Mouse (Mus musculus) limb, embryonic 14.5 days (tissue): ENCODE results near the gene Pgap3. TPM values are rescaled to one million over a fixed set of nuclear protein-coding genes. Genes with fewer than 3 reads are reported as not detected.

ENCODE experiments used
- ATAC-seq: fragments of 200-750 bp; cut with Nextera tagmentation; 2 replicates; pipeline ENCODE4 v1.8.0; 2017; ENCODE audit warnings: low read depth, moderate number of reproducible peaks, moderate TSS enrichment; ENCODE audit not compliant: low FRiP score
- DNase-seq: peaks from one replicate; pipeline ENCODE4 v3.0.0-alpha.2; 2015; ENCODE audit warnings: low spot score
- H3K27ac ChIP-seq: fragments of 300-500 bp; sonication (generic); replicated peaks from 2 replicates; pipeline ENCODE4 v1.5.1; 2014; ENCODE audit warnings: low read depth, mild to moderate bottlenecking, low read length, moderate library complexity, mixed read lengths
- H3K27me3 ChIP-seq: fragments of 300-500 bp; sonication (generic); 2 replicates; pipeline ENCODE4 v1.6.1; 2014; ENCODE audit warnings: low read length, mixed read lengths; ENCODE audit not compliant: control insufficient read depth, insufficient read depth
- H3K36me3 ChIP-seq: fragments of 300-500 bp; sonication (generic); 2 replicates; pipeline ENCODE4 v1.6.1; 2014; ENCODE audit warnings: mild to moderate bottlenecking, low read length, moderate library complexity, mixed read lengths; ENCODE audit not compliant: control insufficient read depth, insufficient read depth
- H3K4me1 ChIP-seq: fragments of 300-500 bp; sonication (generic); 2 replicates; pipeline ENCODE4 v1.6.1; 2014; ENCODE audit warnings: antibody characterized with exemption, low read length, mixed read lengths; ENCODE audit not compliant: control insufficient read depth, insufficient read depth
- H3K4me2 ChIP-seq: fragments of 300-500 bp; sonication (generic); replicated peaks from 2 replicates; pipeline ENCODE4 v1.6.1; 2014; ENCODE audit warnings: low read depth, mild to moderate bottlenecking, low read length, moderate library complexity; ENCODE audit not compliant: severe bottlenecking
- H3K4me3 ChIP-seq: fragments of 300-500 bp; sonication (generic); replicated peaks from 2 replicates; pipeline ENCODE4 v1.5.1; 2014; ENCODE audit warnings: low read length
- H3K9ac ChIP-seq: fragments of 300-500 bp; sonication (generic); 2 replicates; pipeline ENCODE4 v1.6.1; 2014; ENCODE audit warnings: mild to moderate bottlenecking, low read depth, low read length, moderate library complexity; ENCODE audit not compliant: severe bottlenecking
- H3K9me3 ChIP-seq: fragments of 300-500 bp; sonication (generic); 2 replicates; pipeline ENCODE4 v1.6.1; 2016; ENCODE audit warnings: low read length; ENCODE audit not compliant: control insufficient read depth
- POLR2A ChIP-seq: fragments of 200-500 bp; IDR thresholded peaks from 2 replicates; pipeline ENCODE4 v1.8.0; 2012; ENCODE audit warnings: inconsistent platforms, mild to moderate bottlenecking, moderate library complexity, borderline replicate concordance; ENCODE audit not compliant: insufficient read depth, insufficient read length; ENCODE audit errors: extremely low read depth
- WGBS: fragments of 180-500 bp; shearing (Covaris S2); extraction: QIAGEN DNeasy Blood & Tissue Kit; methylation state at CpG from one replicate; pipeline ENCODE4 v1.1.7; 2014; 5-methylcytosine and 5-hydroxymethylcytosine counted together
- polyA plus RNA-seq, 2 experiments: library from polyadenylated mRNA; depleted of rRNA in 1 of 2; stranded (reverse) in 1 of 2; unstranded in 1 of 2; fragments of >200 nt; fragmentation: Nextera tagmentation in 1 of 2; extraction: Ambion mirVana in 1 of 2; gene quantifications; 2 replicates each; pipeline versions ENCODE4 v1.2.1 to v1.2.3; 2012 to 2014

The Pgap3 gene
- polyA plus RNA-seq, 2 experiments = 9.2 to 19.2 TPM

GRCm38 (mm10) chr11:98437441-98437840, 37.2 kb upstream of the Pgap3 start:
- ATAC-seq = no peak
- H3K27ac ChIP-seq = no peak overlapping the region
- DNase-seq = no peak
- H3K4me1 ChIP-seq = no peaks in the 10 kb centered on the region
- 83% methylated on average over 6 of the region's 6 CpGs for WGBS
- no peaks in the 10 kb centered on the region for H3K27me3 ChIP-seq
- no peak overlapping the region for H3K4me2 ChIP-seq
- no peak overlapping the region for H3K9ac ChIP-seq
- H3K4me3 ChIP-seq = no peak overlapping the region
- H3K9me3 ChIP-seq = no peaks in the 10 kb centered on the region
- H3K36me3 ChIP-seq = peaks cover 47% of the 10 kb centered on the region
- no peak for TF ChIP-seq POLR2A

DNA sequence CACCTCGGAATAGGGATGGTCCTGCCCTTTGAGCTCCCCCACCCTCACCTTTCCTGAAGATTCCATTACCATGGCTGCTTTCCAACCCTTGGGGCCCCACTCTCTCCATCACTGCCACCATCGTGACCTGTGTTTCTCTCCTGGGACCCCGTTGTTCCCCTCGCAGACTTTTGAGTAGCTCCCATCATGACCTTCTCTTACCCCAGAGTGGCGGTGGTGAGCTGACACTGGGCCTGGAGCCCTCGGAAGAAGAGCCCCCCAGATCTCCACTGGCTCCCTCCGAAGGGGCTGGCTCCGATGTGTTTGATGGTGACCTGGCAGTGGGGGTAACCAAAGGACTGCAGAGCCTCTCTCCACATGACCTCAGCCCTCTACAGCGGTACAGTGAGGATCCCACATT, 35.4 kb upstream of the Pgap3 start:
- Histone ChIP-seq H3K4me3 (no peak overlapping the region), H3K4me2 (no peak overlapping the region), H3K27me3 (no peaks in the 10 kb centered on the region), H3K27ac (no peak overlapping the region), H3K9me3 (no peaks in the 10 kb centered on the region), H3K36me3 (peaks cover 65% of the 10 kb centered on the region), H3K4me1 (no peaks in the 10 kb centered on the region), H3K9ac (no peak overlapping the region)
- no peak for DNase-seq
- WGBS = 96% methylated on average over 9 of the region's 9 CpGs
- no peak for TF ChIP-seq POLR2A
- ATAC-seq = no peak

- no peak for ATAC-seq
- no peak for TF ChIP-seq POLR2A
- Histone ChIP-seq H3K4me3 (no peak overlapping the region), H3K4me1 (no peaks in the 10 kb centered on the region), H3K27me3 (no peaks in the 10 kb centered on the region), H3K9ac (no peak overlapping the region), H3K36me3 (peaks cover 97% of the 10 kb centered on the region), H3K27ac (no peak overlapping the region), H3K4me2 (no peak overlapping the region), H3K9me3 (no peaks in the 10 kb centered on the region)
- 78% methylated on average over 9 of the region's 9 CpGs for WGBS
- DNase-seq = no peak
These were observed 31.6 kb upstream of the Pgap3 start for GRCm38 (mm10) chr11:98431743-98432502.

DNA sequence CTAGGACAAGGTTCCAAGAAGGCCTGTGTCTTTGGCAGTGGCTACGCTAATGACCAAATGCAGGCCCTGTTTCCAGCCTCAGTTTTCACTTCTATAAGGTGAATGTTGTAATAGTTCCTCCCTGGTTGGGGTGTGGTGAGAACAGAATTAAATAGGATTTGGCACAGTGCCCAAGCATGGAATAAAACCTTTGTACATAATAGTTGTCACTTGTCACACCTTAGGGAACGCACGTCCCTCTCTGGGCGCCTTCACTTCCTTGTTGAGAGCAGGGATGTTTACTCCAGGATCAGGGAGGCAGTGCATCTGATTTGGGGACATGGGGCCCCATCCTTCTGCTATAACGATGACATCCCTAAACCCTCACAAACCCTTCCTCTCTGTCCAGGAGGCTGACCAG, 28.1 kb upstream of the Pgap3 start:
- no peak for TF ChIP-seq POLR2A
- Histone ChIP-seq H3K4me1 (no peaks in the 10 kb centered on the region), H3K9ac (no peak overlapping the region), H3K27me3 (no peaks in the 10 kb centered on the region), H3K27ac (no peak overlapping the region), H3K36me3 (peaks cover 96% of the 10 kb centered on the region), H3K9me3 (no peaks in the 10 kb centered on the region), H3K4me3 (no peak overlapping the region), H3K4me2 (no peak overlapping the region)
- DNase-seq = no peak
- 89% methylated on average over 5 of the region's 5 CpGs for WGBS
- ATAC-seq = no peak

GRCm38 (mm10) chr11:98426592-98426991, 26.3 kb upstream of the Pgap3 start:
- peaks cover 97% of the 10 kb centered on the region for H3K36me3 ChIP-seq
- no peaks in the 10 kb centered on the region for H3K27me3 ChIP-seq
- DNase-seq (no peak), ATAC-seq (no peak)
- H3K4me1 ChIP-seq = no peaks in the 10 kb centered on the region
- TF ChIP-seq POLR2A = no peak
- no peak overlapping the region for H3K27ac ChIP-seq
- no peak overlapping the region for H3K4me2 ChIP-seq
- no peak overlapping the region for H3K4me3 ChIP-seq
- no peak overlapping the region for H3K9ac ChIP-seq
- WGBS = 92% methylated on average over 7 of the region's 7 CpGs
- no peaks in the 10 kb centered on the region for H3K9me3 ChIP-seq
